Mouse (Mus musculus): Measurements from ENCODE around the gene Prdm16.

DNA sequence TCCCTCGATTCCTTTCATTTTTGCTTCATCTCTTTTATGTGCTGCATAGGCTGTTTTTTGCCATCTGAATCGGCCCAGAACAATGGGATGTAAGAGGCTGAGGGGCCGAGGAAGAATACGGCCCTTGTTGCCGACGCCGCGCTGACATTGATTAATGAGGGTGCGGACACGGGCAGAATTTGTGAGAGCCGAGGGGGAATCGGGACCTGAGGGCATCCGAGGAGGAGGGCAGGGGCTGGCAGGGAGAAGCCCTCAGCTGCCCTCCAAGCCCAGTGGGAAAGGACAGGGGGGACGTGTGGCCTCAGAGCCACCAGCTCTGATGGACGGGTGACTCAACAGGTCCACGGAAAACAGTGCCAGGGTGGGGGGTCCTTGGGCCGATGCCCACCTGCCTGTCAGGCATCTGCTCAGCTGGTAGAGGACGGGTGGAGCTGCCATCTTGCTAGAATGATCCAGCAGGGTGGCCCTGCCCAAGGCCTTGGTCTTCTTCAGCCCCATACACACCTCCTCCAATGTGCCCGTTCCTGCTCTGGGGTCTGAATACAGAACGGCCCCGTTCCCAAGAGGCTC lies 133.3 kb downstream of the Prdm16 start:
- TF ChIP-seq POLR2A (IDR thresholded peaks at IDR 0.05; ENCODE audit: low read depth, low read length) (no peak), CTCF (IDR thresholded peaks at IDR 0.05; ENCODE audit: extremely low read depth, insufficient read depth, insufficient read length, insufficient replicate concordance) (no peak)
